Mouse (Mus musculus) urinary bladder, adult 2 months (tissue): ENCODE results near the gene Arsg. TPM values are rescaled to one million over a fixed set of nuclear protein-coding genes. Genes with fewer than 3 reads are reported as not detected.

Experiments
- DNase-seq: peaks from one replicate; pipeline ENCODE4 v3.0.0; 2022; ENCODE audit warnings: low spot score
- polyA plus RNA-seq: library from polyadenylated mRNA; depleted of rRNA; stranded (reverse); fragments of >200 nt; gene quantifications from 2 replicates; pipeline ENCODE4 v1.2.3, GENCODE M21; 2012; rRNA removed

The Arsg gene
- polyA plus RNA-seq, 1 experiment: 6.7 TPM

GRCm38 (mm10) chr11:109622518-109623037, 149.4 kb downstream of the Arsg start:
- DNase-seq: no peak

Other genes starting within 250 kb of the Arsg start
- gene Rgs9, start 175.2 kb upstream of the Arsg start, polyA plus RNA-seq: 1.8 and 1.9 TPM in 2 replicates
- 26.0 and 28.9 TPM in 2 replicates for gene Gna13, start 110.5 kb upstream of the Arsg start, polyA plus RNA-seq
- not detected in 2 replicates for gene 9930022D16Rik, start 59.5 kb upstream of the Arsg start, polyA plus RNA-seq
- 46.3 and 47.4 TPM in 2 replicates for gene Amz2, start 47.4 kb upstream of the Arsg start, polyA plus RNA-seq
- gene Slc16a6, start 224 bp downstream of the Arsg start, polyA plus RNA-seq: 1.2 and 2.4 TPM in 2 replicates
- gene Wipi1, start 138.6 kb downstream of the Arsg start, polyA plus RNA-seq: 44.9 and 49.1 TPM in 2 replicates
- gene Prkar1a, start 176.0 kb downstream of the Arsg start, polyA plus RNA-seq: 176 and 189 TPM in 2 replicates
- 10.6 and 11.8 TPM in 2 replicates for gene Fam20a, start 248.9 kb downstream of the Arsg start, polyA plus RNA-seq